Mouse (Mus musculus) thymus, postnatal 0 days (tissue): ENCODE results near the gene Fam187b. TPM values are rescaled to one million over a fixed set of nuclear protein-coding genes. Genes with fewer than 3 reads are reported as not detected.

ENCODE experiments used
- DNase-seq: peaks from one replicate; pipeline ENCODE4 v3.0.0-alpha.2; 2015; ENCODE audit warnings: low spot score
- polyA plus RNA-seq: library from polyadenylated mRNA; unstranded; fragments of >200 nt; fragmentation: Nextera tagmentation; extraction: Ambion mirVana; gene quantifications from 2 replicates; pipeline ENCODE4 v1.2.1, GENCODE M21; 2015

Fam187b gene
- polyA plus RNA-seq, 1 experiment from 2014 or later, result 1.3 TPM

GRCm38 (mm10) chr7:31008889-31009288, 35.3 kb downstream of the Fam187b start:
- no peak for DNase-seq

DNA sequence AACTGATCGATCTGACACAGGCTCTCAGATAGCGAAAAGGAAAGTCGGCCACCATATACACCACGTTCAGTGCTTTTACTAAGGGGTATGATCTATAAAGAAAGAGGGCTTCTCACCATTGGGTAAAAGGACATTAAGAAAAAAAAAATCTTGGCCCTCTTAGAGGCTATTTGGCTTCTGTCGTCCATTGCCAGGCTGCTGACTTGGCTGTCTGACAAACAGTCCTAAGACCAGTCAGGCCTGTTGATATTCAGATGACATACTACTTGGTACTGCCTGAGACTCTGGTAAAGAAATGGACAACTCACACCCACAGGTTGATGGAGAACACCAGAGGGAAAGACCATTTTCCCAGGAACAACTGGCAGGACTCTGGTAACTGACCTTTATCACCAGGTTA, 39.4 kb downstream of the Fam187b start:
- no peak for DNase-seq

- no peak for DNase-seq
These were observed 43.7 kb downstream of the Fam187b start for GRCm38 (mm10) chr7:31017104-31017901.

GRCm38 (mm10) chr7:31028609-31029008, 55.0 kb downstream of the Fam187b start:
- no peak for DNase-seq

GRCm38 (mm10) chr7:31030717-31031116, 57.1 kb downstream of the Fam187b start:
- no peak for DNase-seq

GRCm38 (mm10) chr7:31031731-31032130, 58.1 kb downstream of the Fam187b start:
- no peak for DNase-seq

- peak; percentile 83 for DNase-seq
These were observed 60.0 kb downstream of the Fam187b start for GRCm38 (mm10) chr7:31033409-31034165.

- peak; percentile 62 for DNase-seq
These were observed 61.2 kb downstream of the Fam187b start for GRCm38 (mm10) chr7:31034789-31035188.

- DNase-seq, result no peak
These were observed 61.7 kb downstream of the Fam187b start for GRCm38 (mm10) chr7:31035291-31035690.

DNA sequence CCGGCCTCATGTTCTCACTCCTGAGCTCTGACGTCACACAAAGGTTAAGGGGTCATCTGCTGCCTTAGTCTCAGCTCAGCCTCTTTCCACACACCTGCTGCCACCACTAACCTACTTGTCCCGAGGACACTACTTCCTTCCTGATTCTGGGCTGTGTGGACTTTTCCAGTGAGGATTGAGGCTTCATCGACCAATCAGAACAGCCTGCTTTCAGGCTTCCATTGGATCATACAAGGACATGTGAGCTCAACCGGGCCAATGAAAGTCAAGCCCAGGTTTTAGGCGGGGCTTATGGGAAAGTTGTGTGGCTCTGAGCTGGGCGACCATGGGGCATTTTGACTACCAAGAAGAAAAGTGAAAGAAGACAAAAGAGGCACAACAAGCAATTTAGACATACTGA, 63.3 kb downstream of the Fam187b start:
- peak; percentile 54 for DNase-seq

DNA sequence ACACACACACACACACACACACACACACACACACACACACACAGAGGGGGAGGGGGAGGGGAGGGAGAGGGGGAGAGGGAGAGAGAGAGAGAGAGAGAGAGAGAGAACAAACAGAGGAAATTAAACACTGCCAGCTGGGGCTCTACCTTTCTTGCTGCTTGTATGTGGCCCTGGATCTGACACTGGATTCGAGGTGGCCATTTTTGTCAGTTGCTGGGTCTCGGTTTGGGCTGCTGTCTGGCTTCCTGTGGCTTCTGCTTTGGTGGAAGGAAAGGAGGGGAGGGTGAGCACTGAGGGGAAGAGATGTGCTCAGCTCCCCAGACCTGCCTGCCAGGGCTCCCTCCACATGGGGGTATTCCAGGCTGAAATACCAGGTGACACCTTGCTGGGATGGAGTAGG, 64.1 kb downstream of the Fam187b start:
- DNase-seq, result peak; percentile 65

- no peak for DNase-seq
These were observed 65.4 kb downstream of the Fam187b start for GRCm38 (mm10) chr7:31039011-31039410.

Other genes with a start within 250 kb of the Fam187b start
- gene Tmem147, start 244.2 kb upstream of the Fam187b start, polyA plus RNA-seq, result 173 and 184 TPM in 2 replicates
- gene Gapdhs, start 230.1 kb upstream of the Fam187b start, polyA plus RNA-seq, result 0.43 TPM in 1 of 2 replicates, not detected in the other
- gene Sbsn, start 222.3 kb upstream of the Fam187b start, polyA plus RNA-seq, result 2.0 and 4.1 TPM in 2 replicates
- 10.7 and 12.7 TPM in 2 replicates for gene Dmkn, start 210.0 kb upstream of the Fam187b start, polyA plus RNA-seq
- 36.0 and 39.0 TPM in 2 replicates for gene Krtdap, start 185.9 kb upstream of the Fam187b start, polyA plus RNA-seq
- gene Ffar2, start 150.0 kb upstream of the Fam187b start, polyA plus RNA-seq, result 0.95 and 1.5 TPM in 2 replicates
- gene Ffar3, start 117.6 kb upstream of the Fam187b start, polyA plus RNA-seq, result 0.10 TPM in 1 of 2 replicates, not detected in the other
- gene Ffar1, start 112.2 kb upstream of the Fam187b start, polyA plus RNA-seq, result not detected in 2 replicates
- gene Cd22, start 93.4 kb upstream of the Fam187b start, polyA plus RNA-seq, result 0.40 and 0.99 TPM in 2 replicates
- gene Mag, start 58.9 kb upstream of the Fam187b start, polyA plus RNA-seq, result 0.42 and 0.46 TPM in 2 replicates
- gene Hamp2, start 49.1 kb upstream of the Fam187b start, polyA plus RNA-seq, result 2.1 TPM in 2 replicates
- 2.4 and 2.9 TPM in 2 replicates for gene Hamp, start 29.8 kb upstream of the Fam187b start, polyA plus RNA-seq
- 20.7 and 23.6 TPM in 2 replicates for gene Usf2, start 17.0 kb upstream of the Fam187b start, polyA plus RNA-seq
- 12.7 and 13.8 TPM in 2 replicates for gene Lsr, start 326 bp upstream of the Fam187b start, polyA plus RNA-seq
- 113 and 125 TPM in 2 replicates for gene Fxyd5, start 68.7 kb downstream of the Fam187b start, polyA plus RNA-seq
- gene Fxyd7, start 77.7 kb downstream of the Fam187b start, polyA plus RNA-seq, result 0.35 and 0.48 TPM in 2 replicates
- gene Fxyd1, start 83.4 kb downstream of the Fam187b start, polyA plus RNA-seq, result 12.2 and 19.1 TPM in 2 replicates
- gene Lgi4, start 85.6 kb downstream of the Fam187b start, polyA plus RNA-seq, result 0.04 and 0.14 TPM in 2 replicates
- 78.3 and 79.5 TPM in 2 replicates for gene Fxyd3, start 102.9 kb downstream of the Fam187b start, polyA plus RNA-seq
- 2.0 and 2.6 TPM in 2 replicates for gene Hpn, start 141.5 kb downstream of the Fam187b start, polyA plus RNA-seq
- 2.8 and 2.9 TPM in 2 replicates for gene Scn1b, start 153.2 kb downstream of the Fam187b start, polyA plus RNA-seq
- 76.8 and 79.0 TPM in 2 replicates for gene Gramd1a, start 182.1 kb downstream of the Fam187b start, polyA plus RNA-seq